Mouse (Mus musculus) megakaryocyte, embryonic 14.5 days (primary cell): Measurements from ENCODE around the gene Cercam.

Experiments used
- FLI1 ChIP-seq: IDR thresholded peaks from 2 replicates; pipeline ENCODE4 v1.6.1; 2012; ENCODE audit warnings: low read length, inconsistent platforms, mixed read lengths
- GATA1 ChIP-seq: IDR thresholded peaks from 3 replicates; pipeline ENCODE4 v1.6.1; 2012; ENCODE audit warnings: mixed read lengths, low read length, inconsistent platforms, borderline replicate concordance

DNA sequence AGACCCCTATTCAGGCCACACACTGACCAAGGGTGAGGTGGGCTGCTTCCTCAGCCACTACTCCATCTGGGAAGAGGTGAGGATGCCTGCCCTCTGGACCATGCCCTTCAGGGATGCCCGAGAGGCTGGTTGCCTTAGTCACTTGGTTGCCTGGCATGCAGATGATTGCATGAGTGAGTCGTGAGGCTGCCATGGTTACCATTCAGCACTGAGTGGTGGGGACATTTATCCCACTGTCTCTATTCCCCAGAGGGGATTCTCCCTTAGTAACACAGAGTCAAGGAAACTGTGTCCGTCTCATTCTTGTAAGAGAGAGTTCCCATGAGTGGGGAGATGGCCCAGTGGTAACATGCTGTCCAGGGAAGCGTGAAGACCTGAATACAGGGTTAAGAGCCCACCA, 9.1 kb downstream of the Cercam start:
- TF ChIP-seq GATA1 (no peak), FLI1 (no peak)
